8 mouse cellular contexts compared by ENCODE assay signal in genomic region chr1:185331983-185332430, GRCm38 (mm10). TPM values are rescaled to one million over a fixed set of nuclear protein-coding genes. Genes with fewer than 3 reads are reported as not detected.
DNase-seq lines count a peak whose midpoint lies in the region; ATAC-seq lines count a peak whose summit lies in the region.

Gene Bpnt1, plus strand, starts transcription at chr1:185332149.

- peak within 1 kb of the TSS; percentile 88 for H3K27ac ChIP-seq in hindbrain, embryonic 12.5 days

- H3K4me3 ChIP-seq in hindbrain, embryonic 12.5 days: peak within 1 kb of the TSS; percentile 54

- peak; percentile 82 for ATAC-seq in hindbrain, embryonic 12.5 days (ENCODE audit: low FRiP score)

- peak; percentile 96 for DNase-seq in Muller cell, postnatal 12 days (ENCODE audit: inconsistent ontology term)
- DNase-seq in cerebellum, adult 9-11 months: peak; percentile 93
- peak; percentile 80 to 88 for DNase-seq in frontal cortex, postnatal 10 days (ENCODE audit: low spot score in 2 of 2)
- peak; percentile 75 to 77 for DNase-seq in layer of hippocampus, postnatal 25 days (ENCODE audit: extremely low spot score in 1 of 2, low spot score in 1 of 2)
- peak; percentile 92 for DNase-seq in lung, postnatal 25 days (ENCODE audit: low spot score)
- DNase-seq in retina, embryonic 14.5 days (ENCODE audit: low spot score): peak; percentile 95
- DNase-seq in thymus, postnatal 4 days: peak; percentile 84

- H3K9ac ChIP-seq in hindbrain, embryonic 12.5 days: peak within 1 kb of the TSS; percentile 71

- 0 out of 2 replicates have a peak, but pooled peaks cover under 1% of the 10 kb centered on the region for H3K36me3 ChIP-seq in hindbrain, embryonic 12.5 days

- H3K27me3 ChIP-seq in hindbrain, embryonic 12.5 days: no peaks in the 10 kb centered on the region

- no peaks in the 10 kb centered on the region for H3K9me3 ChIP-seq in hindbrain, embryonic 12.5 days (replicated peaks)

- under 1% methylated on average over 32 of the region's 32 CpGs for WGBS in hindbrain, embryonic 12.5 days

- peak within 1 kb of the TSS; percentile 69 for H3K4me2 ChIP-seq in hindbrain, embryonic 12.5 days (replicated peaks)

- H3K4me1 ChIP-seq in hindbrain, embryonic 12.5 days: peaks cover 24% of the 10 kb centered on the region

RNA-seq across cellular contexts. Expression of gene Bpnt1, which starts in this region (rescaled TPM):
- polyA plus RNA-seq in hindbrain, embryonic 12.5 days (2016; fragmentation: Nextera tagmentation; extraction: Ambion mirVana): 32.5 and 34.2 TPM in 2 replicates
- 10 to 100 TPM; 69.0 to 75.9 TPM for total RNA-seq in layer of hippocampus, postnatal 25 days (2021)

Comparison
In these comparisons a context has a peak if more than half of its experiments do, and no peak if none do; other contexts are left out.
1. Peak in every context shown above with its lines: DNase-seq, ATAC-seq, H3K4me3 ChIP-seq and H3K27ac ChIP-seq.